Mouse (Mus musculus) megakaryocyte, embryonic 14.5 days (primary cell): ENCODE measurements around the gene Mat2a.

Experiments used
- FLI1 ChIP-seq: IDR thresholded peaks from 2 replicates; pipeline ENCODE4 v1.6.1; 2012; ENCODE audit warnings: low read length, inconsistent platforms, mixed read lengths
- GATA1 ChIP-seq: IDR thresholded peaks from 3 replicates; pipeline ENCODE4 v1.6.1; 2012; ENCODE audit warnings: mixed read lengths, low read length, inconsistent platforms, borderline replicate concordance

GRCm38 (mm10) chr6:72479645-72480421 lies 40.5 kb upstream of the Mat2a start:
- no peak for TF ChIP-seq GATA1
- no peak for TF ChIP-seq FLI1
